Mouse (Mus musculus): ENCODE results near the gene Tspan17. TPM values are rescaled to one million over a fixed set of nuclear protein-coding genes. Genes with fewer than 3 reads are reported as not detected.

The Tspan17 gene
- polyA plus RNA-seq, 1 experiment = 89.8 TPM

GRCm38 (mm10) chr13:54829450-54829849 lies 40.3 kb downstream of the Tspan17 start:
- Histone ChIP-seq H3K4me3 (replicated peaks; ENCODE audit: insufficient read depth, low read depth, low read length) (no peak overlapping the region), H3K27me3 (ENCODE audit: control insufficient read depth, insufficient read depth, low read length) (no peaks in the 10 kb centered on the region; the same call in 1 of the 2 replicates), H3K27ac (ENCODE audit: insufficient read depth, low read length) (no peak overlapping the region), H3K4me1 (ENCODE audit: control insufficient read depth, insufficient read depth, low read length) (peaks cover 6% of the 10 kb centered on the region)
- DNase-seq = no peak
- no peak for TF ChIP-seq CTCF (IDR thresholded peaks at IDR 0.05; ENCODE audit: borderline replicate concordance, insufficient read depth, low read depth, low read length)
- TF ChIP-seq POLR2A (IDR thresholded peaks at IDR 0.05; ENCODE audit: borderline replicate concordance, insufficient read depth, low read length) = no peak
- WGBS = 29% methylated on average over 13 of the region's 13 CpGs

- 49% methylated on average over 14 of the region's 14 CpGs for WGBS
- H3K4me3 ChIP-seq (replicated peaks; ENCODE audit: insufficient read depth, low read depth, low read length) = no peak overlapping the region
- no peaks in the 10 kb centered on the region for H3K27me3 ChIP-seq (ENCODE audit: control insufficient read depth, insufficient read depth, low read length)
- no peak overlapping the region for H3K27ac ChIP-seq (ENCODE audit: insufficient read depth, low read length)
- peak; percentile 34 to 40 for DNase-seq
- no peak for TF ChIP-seq CTCF (IDR thresholded peaks at IDR 0.05; ENCODE audit: borderline replicate concordance, insufficient read depth, low read depth, low read length)
- no peak for TF ChIP-seq POLR2A (IDR thresholded peaks at IDR 0.05; ENCODE audit: borderline replicate concordance, insufficient read depth, low read length)
- H3K4me1 ChIP-seq (ENCODE audit: control insufficient read depth, insufficient read depth, low read length) = peaks cover 15% of the 10 kb centered on the region
These were observed 47.3 kb downstream of the Tspan17 start for GRCm38 (mm10) chr13:54836351-54837030.

GRCm38 (mm10) chr13:54837061-54837460 lies 47.9 kb downstream of the Tspan17 start:
- Histone ChIP-seq H3K27me3 (ENCODE audit: control insufficient read depth, insufficient read depth, low read length) (no peaks in the 10 kb centered on the region), H3K4me1 (ENCODE audit: control insufficient read depth, insufficient read depth, low read length) (peaks cover 15% of the 10 kb centered on the region), H3K27ac (ENCODE audit: insufficient read depth, low read length) (no peak overlapping the region), H3K4me3 (replicated peaks; ENCODE audit: insufficient read depth, low read depth, low read length) (no peak overlapping the region)
- DNase-seq = peak in 1 of 2 experiments; percentile 8
- TF ChIP-seq CTCF (IDR thresholded peaks at IDR 0.05; ENCODE audit: borderline replicate concordance, insufficient read depth, low read depth, low read length) (no peak), POLR2A (IDR thresholded peaks at IDR 0.05; ENCODE audit: borderline replicate concordance, insufficient read depth, low read length) (no peak)
- 40% methylated on average over 5 of the region's 5 CpGs for WGBS

GRCm38 (mm10) chr13:54837471-54837889 lies 48.3 kb downstream of the Tspan17 start:
- TF ChIP-seq POLR2A (IDR thresholded peaks at IDR 0.05; ENCODE audit: borderline replicate concordance, insufficient read depth, low read length) (no peak), CTCF (IDR thresholded peaks at IDR 0.05; ENCODE audit: borderline replicate concordance, insufficient read depth, low read depth, low read length) (no peak)
- peak; percentile 60 to 73 for DNase-seq
- no peak overlapping the region for H3K27ac ChIP-seq (ENCODE audit: insufficient read depth, low read length)
- no peaks in the 10 kb centered on the region for H3K27me3 ChIP-seq (ENCODE audit: control insufficient read depth, insufficient read depth, low read length)
- WGBS = 10% methylated on average over 9 of the region's 9 CpGs
- H3K4me3 ChIP-seq (replicated peaks; ENCODE audit: insufficient read depth, low read depth, low read length) = no peak overlapping the region
- H3K4me1 ChIP-seq (ENCODE audit: control insufficient read depth, insufficient read depth, low read length) = peaks cover 15% of the 10 kb centered on the region

GRCm38 (mm10) chr13:54838540-54838939 lies 49.4 kb downstream of the Tspan17 start:
- H3K4me3 ChIP-seq (replicated peaks; ENCODE audit: insufficient read depth, low read depth, low read length) = no peak overlapping the region
- H3K27me3 ChIP-seq (ENCODE audit: control insufficient read depth, insufficient read depth, low read length) = no peaks in the 10 kb centered on the region
- H3K27ac ChIP-seq (ENCODE audit: insufficient read depth, low read length) = no peak overlapping the region
- H3K4me1 ChIP-seq (ENCODE audit: control insufficient read depth, insufficient read depth, low read length) = peaks cover 15% of the 10 kb centered on the region
- no peak for DNase-seq
- TF ChIP-seq POLR2A (IDR thresholded peaks at IDR 0.05; ENCODE audit: borderline replicate concordance, insufficient read depth, low read length) (no peak), CTCF (IDR thresholded peaks at IDR 0.05; ENCODE audit: borderline replicate concordance, insufficient read depth, low read depth, low read length) (no peak)
- 85% methylated on average over 15 of the region's 15 CpGs for WGBS

GRCm38 (mm10) chr13:54839211-54839610 lies 50.0 kb downstream of the Tspan17 start:
- WGBS = 78% methylated on average over 6 of the region's 6 CpGs
- TF ChIP-seq POLR2A (IDR thresholded peaks at IDR 0.05; ENCODE audit: borderline replicate concordance, insufficient read depth, low read length) (no peak), CTCF (IDR thresholded peaks at IDR 0.05; ENCODE audit: borderline replicate concordance, insufficient read depth, low read depth, low read length) (no peak)
- peaks cover 15% of the 10 kb centered on the region for H3K4me1 ChIP-seq (ENCODE audit: control insufficient read depth, insufficient read depth, low read length)
- DNase-seq = no peak
- H3K27ac ChIP-seq (ENCODE audit: insufficient read depth, low read length) = no peak overlapping the region
- no peak overlapping the region for H3K4me3 ChIP-seq (replicated peaks; ENCODE audit: insufficient read depth, low read depth, low read length)
- H3K27me3 ChIP-seq (ENCODE audit: control insufficient read depth, insufficient read depth, low read length) = no peaks in the 10 kb centered on the region

- no peak for TF ChIP-seq POLR2A (IDR thresholded peaks at IDR 0.05; ENCODE audit: borderline replicate concordance, insufficient read depth, low read length)
- no peak for TF ChIP-seq CTCF (IDR thresholded peaks at IDR 0.05; ENCODE audit: borderline replicate concordance, insufficient read depth, low read depth, low read length)
- 65% methylated on average over 8 of the region's 8 CpGs for WGBS
- Histone ChIP-seq H3K27me3 (ENCODE audit: control insufficient read depth, insufficient read depth, low read length) (no peaks in the 10 kb centered on the region), H3K4me1 (ENCODE audit: control insufficient read depth, insufficient read depth, low read length) (no peaks in the 10 kb centered on the region), H3K4me3 (replicated peaks; ENCODE audit: insufficient read depth, low read depth, low read length) (no peak overlapping the region), H3K27ac (ENCODE audit: insufficient read depth, low read length) (no peak overlapping the region)
- DNase-seq = no peak
These were observed 55.4 kb downstream of the Tspan17 start for GRCm38 (mm10) chr13:54844579-54844978.

Other genes with a start within 250 kb of the Tspan17 start
- 199 and 212 TPM in 2 replicates for gene 4833439L19Rik, start 223.9 kb upstream of the Tspan17 start, polyA plus RNA-seq (2012; rRNA removed)
- 29.4 and 32.0 TPM in 2 replicates for gene Arl10, start 214.4 kb upstream of the Tspan17 start, polyA plus RNA-seq (2012; rRNA removed)
- 24.4 and 26.4 TPM in 2 replicates for gene Nop16, start 199.3 kb upstream of the Tspan17 start, polyA plus RNA-seq (2012; rRNA removed)
- 290 and 306 TPM in 2 replicates for gene Higd2a, start 199.2 kb upstream of the Tspan17 start, polyA plus RNA-seq (2012; rRNA removed)
- 391 and 435 TPM in 2 replicates for gene Cltb, start 178.0 kb upstream of the Tspan17 start, polyA plus RNA-seq (2012; rRNA removed)
- 38.3 and 39.2 TPM in 2 replicates for gene Faf2, start 167.6 kb upstream of the Tspan17 start, polyA plus RNA-seq (2012; rRNA removed)
- 91.5 and 99.5 TPM in 2 replicates for gene Rnf44, start 95.5 kb upstream of the Tspan17 start, polyA plus RNA-seq (2012; rRNA removed)
- 0.16 and 0.23 TPM in 2 replicates for gene Cdhr2, start 87.9 kb upstream of the Tspan17 start, polyA plus RNA-seq (2012; rRNA removed)
- gene Gprin1, start 39.5 kb upstream of the Tspan17 start, polyA plus RNA-seq (2012; rRNA removed) = 41.4 and 45.4 TPM in 2 replicates
- gene Sncb, start 22.8 kb upstream of the Tspan17 start, polyA plus RNA-seq (2012; rRNA removed) = 851 and 853 TPM in 2 replicates
- gene Eif4e1b, start 5.4 kb upstream of the Tspan17 start, polyA plus RNA-seq (2012; rRNA removed) = not detected in 2 replicates
- gene Unc5a, start 160.0 kb downstream of the Tspan17 start, polyA plus RNA-seq (2012; rRNA removed) = 37.7 and 41.0 TPM in 2 replicates
- 0.67 and 0.74 TPM in 2 replicates for gene Hk3, start 232.0 kb downstream of the Tspan17 start, polyA plus RNA-seq (2012; rRNA removed)

Measured in cerebellum, adult 2 months (tissue).